Mouse (Mus musculus) neutrophil, adult 5-6 weeks (primary cell): ENCODE data around the gene Tmem233. TPM values are rescaled to one million over a fixed set of nuclear protein-coding genes. Genes with fewer than 3 reads are reported as not detected.
A peak's percentile ranks its signal among the peaks of the same experiment; 100 is the strongest.

Experiments used
- ATAC-seq: fragments of 151-379, 151-347 bp; 2 replicates; pipeline ENCODE4 v1.8.0; 2017; ENCODE audit warnings: mild to moderate bottlenecking, moderate TSS enrichment; ENCODE audit not compliant: insufficient number of reproducible peaks, poor library complexity, low FRiP score, severe bottlenecking; ENCODE audit errors: extremely low read depth
- total RNA-seq: library from RNA; stranded (forward); fragments of 200-1000 nt; gene quantifications from 2 replicates; pipeline ENCODE4 v1.2.3, GENCODE M21; 2017

Gene Tmem233
- total RNA-seq, 1 experiment from 2014 or later = not detected

DNA sequence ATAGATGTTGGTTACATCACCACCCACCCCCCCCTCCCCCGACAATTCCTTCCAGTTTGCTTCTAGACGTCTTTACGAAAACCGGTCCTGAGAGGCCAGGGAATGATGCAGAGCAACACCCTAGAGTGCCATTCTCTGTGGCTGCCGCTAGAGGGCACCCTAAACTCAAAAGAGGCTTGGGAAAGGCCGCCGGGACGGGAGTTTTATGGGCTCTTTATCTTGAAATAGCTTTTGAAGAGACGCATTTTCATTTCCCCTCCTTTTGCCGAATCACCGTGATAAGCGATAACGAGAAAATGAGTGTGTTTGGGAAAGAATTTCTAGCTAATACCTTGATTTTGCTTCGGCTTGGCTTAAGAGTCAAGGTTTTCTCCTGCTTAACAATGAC lies 51.9 kb downstream of the Tmem233 start:
- ATAC-seq = peak; percentile 52

DNA sequence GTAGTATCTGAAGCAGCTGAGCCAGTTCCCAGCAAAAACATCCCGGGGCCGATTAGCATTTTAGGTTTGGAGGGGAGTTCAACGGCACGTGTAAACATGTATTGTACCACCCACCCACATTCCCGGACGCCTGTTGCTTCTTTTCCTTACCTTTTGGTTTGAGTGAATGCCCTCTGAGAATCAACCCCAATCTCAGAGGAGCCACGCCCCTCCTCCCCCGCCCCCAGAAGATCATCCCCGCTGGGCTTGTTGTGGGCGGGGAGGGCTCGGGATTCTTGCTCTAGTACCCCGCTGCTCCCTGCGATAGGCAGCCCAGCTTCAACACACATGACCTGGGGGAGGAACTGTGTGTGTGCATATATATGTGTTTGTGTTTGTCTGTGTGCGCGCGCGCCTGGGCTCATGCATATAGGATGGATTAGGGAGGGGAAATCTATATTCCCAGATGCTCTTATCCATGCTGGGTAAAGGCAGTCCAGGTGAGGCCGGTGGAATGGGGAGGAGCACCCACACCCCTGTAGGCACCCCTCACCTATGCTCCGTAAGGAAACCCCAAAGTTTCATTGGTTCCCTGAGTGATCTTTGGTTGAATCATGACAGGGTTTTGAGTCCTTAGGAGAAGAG lies 52.4 kb downstream of the Tmem233 start:
- no peak for ATAC-seq

DNA sequence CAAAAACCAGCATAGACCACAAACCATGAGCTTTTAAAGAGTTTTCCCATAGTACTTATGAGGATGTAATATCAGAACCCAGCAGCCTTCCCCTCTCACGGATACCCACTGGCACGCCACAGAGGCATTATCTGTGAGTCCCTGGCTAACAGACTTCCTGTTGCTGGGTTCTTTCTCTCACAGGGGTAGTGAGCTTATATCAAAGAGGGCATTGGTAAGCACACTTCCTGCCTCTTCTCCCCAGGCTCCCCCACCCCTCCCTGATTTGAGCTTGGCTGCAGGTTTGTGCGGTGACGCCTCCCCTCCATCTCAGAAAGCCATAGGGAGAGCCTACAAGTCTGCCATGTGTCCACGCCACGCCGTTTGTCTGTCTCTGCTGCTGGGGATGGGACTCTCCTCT lies 54.0 kb downstream of the Tmem233 start:
- ATAC-seq = no peak

DNA sequence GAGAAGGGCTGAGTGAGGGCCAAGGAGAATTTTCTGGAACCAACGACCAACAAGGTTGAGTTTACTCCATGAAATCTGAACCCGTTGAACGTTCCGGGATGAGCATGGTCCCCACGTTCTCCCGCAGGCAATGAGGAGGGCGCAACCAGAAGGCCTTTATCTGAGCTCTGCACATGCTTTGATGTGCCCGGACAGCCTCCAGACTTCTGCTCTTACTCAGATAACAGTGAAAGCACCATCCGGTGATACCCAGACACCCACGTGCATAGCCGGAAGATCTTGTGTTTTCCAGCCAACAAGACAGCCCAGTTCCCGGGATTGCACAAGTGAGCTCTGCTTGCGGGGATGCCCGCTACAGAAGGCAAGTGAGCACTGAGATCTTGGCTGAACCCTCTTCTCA lies 56.5 kb downstream of the Tmem233 start:
- ATAC-seq = no peak

DNA sequence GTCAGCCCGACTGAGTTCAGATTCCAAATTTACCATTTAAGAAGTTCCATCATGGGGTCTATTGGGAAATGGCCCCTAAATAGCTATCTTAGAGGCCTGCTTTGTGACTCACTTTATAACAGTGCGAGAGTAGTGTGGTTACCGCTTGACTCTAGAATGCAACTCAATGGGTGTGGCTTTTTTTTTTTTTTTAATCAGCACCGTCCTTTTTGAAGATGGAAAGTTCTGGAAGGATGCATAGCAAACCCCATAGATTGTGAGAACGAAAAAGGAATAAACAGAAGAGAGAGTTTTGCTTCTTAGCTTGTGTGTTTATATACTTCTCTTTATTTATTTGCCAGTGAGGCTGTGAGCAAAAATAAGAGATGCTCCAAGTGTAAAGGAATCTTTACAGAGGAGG lies 56.9 kb downstream of the Tmem233 start:
- ATAC-seq = no peak

DNA sequence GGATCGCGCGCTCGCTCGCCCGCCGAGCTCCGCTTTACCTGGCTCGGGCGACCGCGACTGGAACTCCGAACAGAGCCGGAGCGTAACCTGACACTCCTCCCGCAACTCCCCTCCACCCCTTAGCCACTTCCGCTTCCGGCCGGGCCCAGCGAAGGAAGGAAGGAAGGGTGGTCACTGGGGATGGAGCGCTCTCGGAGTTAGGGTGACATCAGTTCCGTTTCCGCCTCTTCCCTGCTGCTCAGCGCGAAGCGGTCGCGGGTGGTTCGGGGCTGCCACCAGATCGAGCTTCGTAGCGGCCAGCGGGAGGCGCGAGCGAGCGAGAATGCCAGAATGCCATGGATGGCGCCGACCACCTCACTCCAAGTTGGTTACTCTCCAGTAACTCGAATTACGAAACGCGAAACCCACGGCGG lies 58.7 kb downstream of the Tmem233 start, which contains the start of gene Prkab1:
Gene Prkab1, minus strand, starts transcription at position 182 of the 413 bp plus-strand sequence.
- ATAC-seq = peak; percentile 96

DNA sequence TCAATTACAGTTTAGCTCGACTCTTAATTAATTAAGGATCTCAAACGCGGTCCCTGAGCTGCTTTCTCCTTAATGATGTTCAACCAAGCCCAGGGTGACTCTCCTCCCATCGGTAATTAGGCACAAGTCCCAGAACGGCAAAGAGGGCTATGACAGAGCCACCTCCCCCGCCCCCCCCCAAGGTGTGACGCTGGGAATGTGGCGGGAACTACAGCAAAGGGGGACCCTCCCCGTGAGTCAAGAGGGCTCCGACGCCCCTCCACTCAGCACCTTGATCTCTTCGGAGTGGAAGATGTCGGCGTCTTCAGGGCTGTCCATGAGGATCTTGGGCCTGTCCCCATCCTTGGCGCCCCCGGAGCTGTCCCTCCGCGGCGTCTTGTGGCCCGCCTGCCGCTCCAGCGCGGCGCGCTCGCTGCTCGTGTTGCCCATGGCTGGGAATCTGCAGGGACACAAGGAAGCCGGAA lies 59.2 kb downstream of the Tmem233 start:
- ATAC-seq = no peak

DNA sequence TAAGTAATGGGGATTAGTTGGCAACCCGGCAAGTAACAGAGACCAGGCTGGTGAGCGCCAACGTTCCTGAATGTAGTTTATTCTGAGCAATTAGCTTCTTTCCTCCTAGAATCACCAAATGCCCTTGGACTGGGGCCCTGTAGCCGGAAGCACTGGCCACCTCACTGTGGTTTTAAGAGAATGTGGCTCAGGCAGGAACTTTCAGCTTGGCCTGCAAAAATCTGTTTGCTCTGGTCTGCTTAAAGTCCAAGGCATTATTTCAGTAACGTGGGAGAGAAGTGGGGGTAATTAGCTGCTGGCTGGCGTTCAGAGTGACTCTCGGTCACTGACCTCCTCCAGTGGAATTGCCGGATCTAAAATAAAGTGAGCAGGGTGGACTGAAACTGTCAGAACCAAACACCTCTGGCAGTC lies 59.8 kb downstream of the Tmem233 start:
- ATAC-seq = no peak

DNA sequence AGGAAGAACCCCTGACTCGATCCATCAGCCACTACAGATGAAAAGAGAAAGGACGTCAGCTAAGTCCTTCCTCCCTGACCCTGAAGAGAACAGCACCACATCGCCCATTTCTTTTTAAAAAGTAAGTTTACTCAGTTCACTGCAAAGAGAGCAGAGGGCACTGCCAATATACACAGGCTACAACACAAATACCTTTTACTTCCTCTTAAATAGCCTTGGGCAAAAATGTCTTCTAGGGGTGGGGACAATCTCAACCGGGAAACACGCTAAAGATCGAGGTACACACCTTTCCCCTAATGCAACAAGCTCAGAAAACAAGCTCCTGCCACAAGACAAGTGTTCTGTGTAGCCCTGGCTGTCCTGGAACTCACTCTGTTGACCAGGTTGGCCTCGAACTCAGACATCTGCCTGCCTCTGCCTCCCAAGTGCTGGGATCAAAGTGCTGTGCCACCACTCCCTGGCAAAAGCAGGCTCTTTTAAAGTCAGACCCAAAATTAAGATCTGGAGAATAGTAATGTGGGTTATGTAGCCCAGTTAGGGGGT lies 60.3 kb downstream of the Tmem233 start:
- ATAC-seq = no peak

DNA sequence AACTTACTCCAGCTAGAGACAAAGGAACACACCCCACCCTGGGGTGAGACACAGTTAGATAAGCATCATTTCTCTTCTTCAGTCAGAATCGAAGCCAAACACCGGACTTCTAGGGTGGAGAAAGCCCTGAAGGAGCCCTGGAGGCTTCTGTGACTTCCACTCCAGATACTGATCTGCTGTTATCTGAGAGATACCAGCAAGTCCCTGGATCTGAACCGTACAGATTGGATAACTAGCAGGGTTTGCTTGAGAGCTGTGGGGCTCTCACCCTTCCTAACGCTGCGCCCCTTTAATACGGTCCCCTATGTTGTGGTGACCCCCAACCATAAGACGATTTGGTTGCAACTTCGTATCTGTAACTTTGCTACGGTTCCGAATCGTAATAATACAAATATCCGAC lies 60.9 kb downstream of the Tmem233 start:
- no peak for ATAC-seq

DNA sequence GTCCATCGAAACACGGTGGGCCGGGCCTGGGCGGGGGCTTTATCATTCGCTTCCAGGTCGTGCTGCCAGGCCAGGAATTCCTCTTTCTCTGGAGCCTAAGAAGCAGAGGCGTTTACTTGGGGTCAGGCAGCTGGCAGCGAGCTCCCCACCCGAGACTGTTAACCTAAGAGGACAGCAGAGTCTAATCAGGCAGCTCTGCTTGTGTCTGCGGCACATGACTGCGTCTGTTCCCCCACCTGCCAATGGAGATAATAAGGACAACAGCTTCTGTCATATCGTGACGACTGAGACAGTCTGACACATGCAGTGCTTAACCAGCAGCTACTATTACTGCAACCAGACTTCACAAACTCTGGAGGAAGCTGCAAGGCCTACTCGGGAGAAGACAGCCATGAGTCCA lies 61.5 kb downstream of the Tmem233 start:
- ATAC-seq = no peak

DNA sequence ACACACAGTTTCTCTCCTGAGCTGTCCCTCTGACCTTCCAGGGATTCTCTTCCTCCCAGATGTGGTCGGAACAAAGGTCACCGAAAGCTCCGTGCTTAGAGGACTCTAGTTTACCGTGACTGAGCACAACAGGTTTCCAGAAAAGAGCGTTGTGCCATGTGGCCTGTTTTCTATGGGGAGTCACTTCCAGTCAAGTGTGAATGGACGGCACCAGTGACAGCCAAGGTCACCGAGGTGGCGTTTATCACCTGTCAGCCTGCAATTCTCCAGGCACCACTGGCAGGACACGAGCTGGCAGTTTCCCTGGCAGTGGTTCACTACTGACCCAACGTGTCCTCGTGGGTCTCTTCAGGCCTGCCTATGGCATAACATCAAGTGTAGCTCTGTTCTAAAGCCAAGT lies 63.7 kb downstream of the Tmem233 start:
- ATAC-seq = no peak

DNA sequence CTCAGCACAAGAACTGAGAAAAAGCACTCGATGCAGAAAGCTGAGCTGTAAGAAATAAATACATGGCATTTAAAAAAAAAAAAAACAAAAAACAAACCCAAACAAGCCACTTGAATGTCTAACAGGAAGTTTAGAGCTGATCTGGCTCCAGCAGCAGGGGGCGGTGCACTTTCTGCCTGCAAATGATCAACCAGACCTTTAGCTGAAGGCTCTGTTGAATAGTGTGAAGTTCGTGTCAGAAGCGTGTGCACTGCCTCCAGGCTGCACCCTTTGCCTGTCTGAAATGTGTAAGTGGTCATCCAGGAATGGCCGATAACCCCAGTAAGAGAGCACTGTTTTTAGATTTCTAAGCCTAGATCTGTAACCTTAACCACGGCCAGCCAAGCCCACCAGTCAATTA lies 64.3 kb downstream of the Tmem233 start:
- ATAC-seq = no peak

DNA sequence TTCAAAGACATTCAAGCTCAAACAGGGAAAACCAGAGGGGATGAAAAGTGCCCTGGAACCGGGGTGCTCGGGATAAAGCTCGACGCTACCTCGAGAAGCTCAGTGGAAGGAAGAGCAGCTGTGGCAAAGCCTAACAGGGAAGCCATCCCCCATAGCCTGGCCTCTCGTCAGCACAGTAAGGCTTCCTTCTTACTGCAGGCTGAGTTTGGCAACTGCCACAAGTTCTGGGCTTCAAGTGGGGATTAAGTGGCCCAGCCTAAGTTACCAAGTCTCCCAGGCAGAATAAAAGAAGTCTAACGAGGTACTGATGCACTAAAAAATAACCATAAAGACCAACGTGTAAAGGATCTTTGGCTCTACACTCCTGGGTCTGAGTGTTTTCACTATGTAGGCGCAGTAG lies 64.8 kb downstream of the Tmem233 start:
- no peak for ATAC-seq

DNA sequence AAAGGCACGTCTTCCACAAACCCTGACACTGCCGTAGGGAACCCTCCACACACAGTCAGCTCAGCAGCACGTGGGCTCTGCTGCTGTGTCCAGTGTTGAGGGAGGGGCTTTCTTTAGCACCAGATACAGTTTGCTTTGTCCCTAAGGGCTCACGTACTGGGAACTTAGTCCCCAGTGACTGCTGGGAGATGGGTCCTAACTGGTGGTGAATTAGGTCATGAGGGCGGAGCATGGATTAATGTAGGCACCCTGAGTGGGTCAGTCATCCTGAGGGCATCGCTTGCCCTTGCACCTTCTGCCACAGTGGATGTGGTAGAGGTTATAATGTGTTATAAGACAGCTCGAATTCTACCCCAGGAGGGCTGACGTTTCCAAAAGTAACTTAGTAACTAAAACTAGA lies 65.7 kb downstream of the Tmem233 start:
- no peak for ATAC-seq

DNA sequence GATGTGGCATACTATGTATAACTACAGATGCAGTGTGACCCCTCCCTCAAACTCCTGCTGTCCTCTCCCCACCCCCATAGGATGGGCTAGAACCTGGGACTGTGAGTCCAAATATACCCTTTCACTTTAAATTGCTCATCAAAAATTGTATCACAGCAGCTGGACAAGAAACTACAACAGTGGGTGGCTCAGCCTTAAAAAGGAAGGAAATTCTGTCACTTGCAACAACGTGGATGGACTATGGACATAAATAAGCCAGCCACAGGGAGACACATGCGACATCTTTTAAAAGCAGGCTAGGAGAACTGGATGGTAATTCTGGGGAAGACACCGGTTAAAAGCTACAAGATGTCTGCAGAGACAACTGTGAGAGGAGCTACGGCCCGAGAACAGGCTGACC lies 66.5 kb downstream of the Tmem233 start:
- no peak for ATAC-seq

DNA sequence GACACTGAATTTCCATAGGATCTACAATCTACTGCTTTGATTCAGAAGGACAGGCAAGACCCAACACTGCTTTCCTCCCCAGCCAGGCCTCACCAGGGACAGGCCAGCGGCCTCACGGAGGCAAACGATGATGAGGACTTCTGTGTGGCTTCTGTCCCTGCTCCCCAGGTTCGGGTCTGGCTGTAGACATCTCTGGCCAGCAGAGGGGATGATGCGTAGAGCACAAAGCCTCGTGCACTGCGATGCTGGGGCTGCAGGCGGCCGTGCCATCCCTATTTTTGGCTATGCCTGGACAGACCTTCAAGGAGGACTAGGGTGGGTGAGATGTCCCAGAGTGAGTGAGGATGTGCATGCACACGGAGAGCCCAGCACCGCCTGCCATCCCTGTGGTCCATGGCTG lies 68.8 kb downstream of the Tmem233 start:
- no peak for ATAC-seq

DNA sequence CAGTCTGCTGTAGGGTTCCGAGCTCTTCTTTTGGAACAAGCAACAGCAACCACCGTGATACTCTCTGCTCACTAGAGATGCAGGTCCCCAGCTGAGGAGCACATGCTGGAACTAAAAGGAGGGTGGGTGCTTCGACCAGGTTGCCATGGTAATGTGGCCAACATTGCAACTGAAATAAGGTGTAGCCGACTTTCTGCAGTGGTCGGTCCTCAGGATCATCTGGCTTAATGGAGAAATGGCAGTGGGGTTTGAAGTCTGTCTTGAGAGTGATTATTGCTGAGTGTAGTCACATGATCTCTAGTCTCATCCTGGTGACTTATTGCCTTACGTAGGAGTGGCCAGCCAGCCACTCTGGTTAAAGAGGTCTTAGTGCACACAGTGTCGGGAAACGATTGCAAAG lies 69.2 kb downstream of the Tmem233 start:
- ATAC-seq = no peak

DNA sequence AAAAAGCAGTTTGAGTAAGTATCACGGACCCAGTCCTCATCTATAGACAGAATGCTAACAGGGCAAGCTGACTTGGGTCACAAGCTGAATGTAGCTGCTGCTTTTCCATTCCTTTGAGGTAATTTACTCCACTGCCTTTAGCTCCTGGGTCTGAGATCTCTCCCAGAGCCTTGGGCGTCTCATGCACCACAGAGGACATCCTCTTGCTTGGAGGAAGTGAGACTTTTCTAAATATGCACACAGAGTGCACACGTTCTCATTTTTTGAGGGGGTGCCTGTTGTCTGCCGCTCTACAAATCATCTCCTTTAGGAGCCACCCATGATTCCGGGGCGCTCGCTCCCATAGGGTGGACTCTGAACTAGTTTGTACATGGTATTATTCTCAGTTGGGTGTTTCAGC lies 70.5 kb downstream of the Tmem233 start:
- no peak for ATAC-seq

DNA sequence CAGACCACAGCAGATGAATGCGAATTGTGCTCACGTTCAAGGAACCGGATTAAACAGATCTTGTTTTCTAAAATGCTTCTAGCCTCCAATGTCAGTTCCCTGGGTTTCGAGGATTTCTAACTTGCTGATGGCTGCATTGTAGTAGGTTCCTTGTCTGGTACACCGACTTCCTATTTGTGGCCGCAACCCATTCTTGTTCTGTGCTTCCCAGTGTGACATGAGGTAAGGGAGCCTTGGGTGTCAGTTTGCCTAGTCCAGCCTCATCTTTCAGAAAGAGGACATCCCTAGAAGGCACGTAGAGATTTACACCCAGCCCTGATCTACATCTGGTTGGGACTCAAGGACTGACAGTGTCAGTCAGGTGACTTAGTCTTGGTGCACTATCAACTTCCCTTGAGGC lies 71.3 kb downstream of the Tmem233 start:
- ATAC-seq = no peak
